Mouse (Mus musculus): ENCODE data around the gene Scn8a. TPM values are rescaled to one million over a fixed set of nuclear protein-coding genes. Genes with fewer than 3 reads are reported as not detected.

Gene Scn8a
- polyA plus RNA-seq, 1 experiment from 2014 or later: 9.0 TPM

GRCm38 (mm10) chr15:101068029-101068428, 198.4 kb downstream of the Scn8a start:
- H3K4me1 ChIP-seq: peaks cover 98% of the 10 kb centered on the region
- peaks cover 24% of the 10 kb centered on the region for H3K36me3 ChIP-seq (replicated peaks)
- WGBS: 43% methylated on average over 3 of the region's 3 CpGs
- H3K27ac ChIP-seq: peak overlapping the region; percentile 86
- no peaks in the 10 kb centered on the region for H3K9me3 ChIP-seq
- H3K27me3 ChIP-seq (ENCODE audit: poor library complexity, severe bottlenecking): no peaks in the 10 kb centered on the region; the same call in 1 of the 2 replicates
- DNase-seq (ENCODE audit: extremely low spot score, low spot score): no peak
- no peak overlapping the region for H3K4me3 ChIP-seq

- Histone ChIP-seq H3K27me3 (ENCODE audit: poor library complexity, severe bottlenecking) (no peaks in the 10 kb centered on the region; the same call in 1 of the 2 replicates), H3K9me3 (no peaks in the 10 kb centered on the region), H3K4me1 (peaks cover 100% of the 10 kb centered on the region), H3K4me3 (no peak overlapping the region), H3K27ac (peak overlapping the region; percentile 86; the same call in 1 of the 2 replicates), H3K36me3 (replicated peaks) (peaks cover 28% of the 10 kb centered on the region)
- 69% methylated on average over 4 of the region's 4 CpGs for WGBS
- DNase-seq (ENCODE audit: extremely low spot score, low spot score): no peak
Measured at GRCm38 (mm10) chr15:101068671-101069070, 199.0 kb downstream of the Scn8a start.

- Histone ChIP-seq H3K27ac (peak overlapping the region; percentile 86), H3K4me3 (no peak overlapping the region), H3K4me1 (peaks cover 100% of the 10 kb centered on the region), H3K9me3 (no peaks in the 10 kb centered on the region), H3K27me3 (ENCODE audit: poor library complexity, severe bottlenecking) (no peaks in the 10 kb centered on the region), H3K36me3 (replicated peaks) (peaks cover 30% of the 10 kb centered on the region)
- WGBS: 58% methylated on average over 9 of the region's 9 CpGs
- no peak for DNase-seq (ENCODE audit: extremely low spot score, low spot score)
Measured at GRCm38 (mm10) chr15:101069641-101070190, 200.1 kb downstream of the Scn8a start.

GRCm38 (mm10) chr15:101070762-101071161, 201.1 kb downstream of the Scn8a start:
- H3K27ac ChIP-seq: peak overlapping the region; percentile 77
- no peaks in the 10 kb centered on the region for H3K27me3 ChIP-seq (ENCODE audit: poor library complexity, severe bottlenecking)
- H3K9me3 ChIP-seq: no peaks in the 10 kb centered on the region
- DNase-seq (ENCODE audit: extremely low spot score, low spot score): no peak
- peaks cover 100% of the 10 kb centered on the region for H3K4me1 ChIP-seq
- H3K4me3 ChIP-seq: no peak overlapping the region
- H3K36me3 ChIP-seq (replicated peaks): peaks cover 25% of the 10 kb centered on the region
- WGBS: 29% methylated on average over 5 of the region's 5 CpGs

GRCm38 (mm10) chr15:101072736-101073135, 203.1 kb downstream of the Scn8a start:
- no peak overlapping the region for H3K27ac ChIP-seq
- no peak for DNase-seq (ENCODE audit: extremely low spot score, low spot score)
- H3K4me1 ChIP-seq: peaks cover 100% of the 10 kb centered on the region
- no peaks in the 10 kb centered on the region for H3K9me3 ChIP-seq
- no peaks in the 10 kb centered on the region for H3K27me3 ChIP-seq (ENCODE audit: poor library complexity, severe bottlenecking)
- H3K4me3 ChIP-seq: no peak overlapping the region
- peaks cover 22% of the 10 kb centered on the region for H3K36me3 ChIP-seq (replicated peaks)
- 75% methylated on average over 2 of the region's 2 CpGs for WGBS

GRCm38 (mm10) chr15:101074067-101074466, 204.4 kb downstream of the Scn8a start:
- no peak overlapping the region for H3K27ac ChIP-seq
- no peak for DNase-seq (ENCODE audit: extremely low spot score, low spot score)
- H3K4me1 ChIP-seq: peaks cover 99% of the 10 kb centered on the region
- H3K27me3 ChIP-seq (ENCODE audit: poor library complexity, severe bottlenecking): no peaks in the 10 kb centered on the region
- peaks cover 22% of the 10 kb centered on the region for H3K36me3 ChIP-seq (replicated peaks)
- H3K9me3 ChIP-seq: no peaks in the 10 kb centered on the region
- WGBS: 87% methylated on average over 5 of the region's 5 CpGs
- no peak overlapping the region for H3K4me3 ChIP-seq

GRCm38 (mm10) chr15:101075150-101075549, 205.5 kb downstream of the Scn8a start:
- Histone ChIP-seq H3K4me1 (peaks cover 99% of the 10 kb centered on the region), H3K9me3 (no peaks in the 10 kb centered on the region), H3K27ac (peak overlapping the region; percentile 99), H3K36me3 (replicated peaks) (peaks cover 22% of the 10 kb centered on the region), H3K27me3 (ENCODE audit: poor library complexity, severe bottlenecking) (peaks cover 9% of the 10 kb centered on the region; the same call in 1 of the 2 replicates), H3K4me3 (peak overlapping the region; percentile 90)
- 68% methylated on average over 4 of the region's 4 CpGs for WGBS
- DNase-seq (ENCODE audit: extremely low spot score, low spot score): no peak

GRCm38 (mm10) chr15:101075656-101076055, 206.0 kb downstream of the Scn8a start:
- Histone ChIP-seq H3K27ac (peak overlapping the region; percentile 99), H3K36me3 (replicated peaks) (peaks cover 22% of the 10 kb centered on the region), H3K9me3 (no peaks in the 10 kb centered on the region), H3K4me3 (peak overlapping the region; percentile 90), H3K27me3 (ENCODE audit: poor library complexity, severe bottlenecking) (peaks cover 14% of the 10 kb centered on the region), H3K4me1 (peaks cover 99% of the 10 kb centered on the region)
- DNase-seq (ENCODE audit: extremely low spot score, low spot score): no peak
- 10% methylated on average over 5 of the region's 5 CpGs for WGBS

- 1% methylated on average over 26 of the region's 26 CpGs for WGBS
- peak; percentile 60 for DNase-seq (ENCODE audit: extremely low spot score, low spot score)
Measured at GRCm38 (mm10) chr15:101076071-101077000, 206.7 kb downstream of the Scn8a start.

GRCm38 (mm10) chr15:101077001-101077812, 207.5 kb downstream of the Scn8a start:
- no peaks in the 10 kb centered on the region for H3K9me3 ChIP-seq
- peak overlapping the region; percentile 90 for H3K4me3 ChIP-seq
- H3K36me3 ChIP-seq (replicated peaks): peaks cover 22% of the 10 kb centered on the region
- peak; percentile 75 for DNase-seq (ENCODE audit: extremely low spot score, low spot score)
- WGBS: under 1% methylated on average over 34 of the region's 34 CpGs
- H3K27me3 ChIP-seq (ENCODE audit: poor library complexity, severe bottlenecking): peaks cover 23% of the 10 kb centered on the region
- H3K4me1 ChIP-seq: peaks cover 99% of the 10 kb centered on the region
- H3K27ac ChIP-seq: peak overlapping the region; percentile 99

More at GRCm38 (mm10) chr15:101076071-101077000, 206.7 kb downstream of the Scn8a start:
- Histone ChIP-seq H3K27ac (peak overlapping the region; percentile 99), H3K36me3 (replicated peaks) (peaks cover 22% of the 10 kb centered on the region), H3K4me1 (peaks cover 99% of the 10 kb centered on the region), H3K9me3 (no peaks in the 10 kb centered on the region), H3K27me3 (ENCODE audit: poor library complexity, severe bottlenecking) (peaks cover 21% of the 10 kb centered on the region), H3K4me3 (peak overlapping the region; percentile 90)

- WGBS: under 1% methylated on average over 91 of the region's 96 CpGs
- Histone ChIP-seq H3K27me3 (ENCODE audit: poor library complexity, severe bottlenecking) (peaks cover 23% of the 10 kb centered on the region), H3K36me3 (replicated peaks) (peaks cover 15% of the 10 kb centered on the region), H3K9me3 (no peaks in the 10 kb centered on the region), H3K27ac (peak within 1 kb of the TSS; percentile 99), H3K4me1 (peaks cover 98% of the 10 kb centered on the region), H3K4me3 (peak within 1 kb of the TSS; percentile 90)
- DNase-seq (ENCODE audit: extremely low spot score, low spot score): no peak
Measured at GRCm38 (mm10) chr15:101077813-101078730, 208.4 kb downstream of the Scn8a start, which contains the start of gene Fignl2. Gene Fignl2, minus strand, starts transcription at chr15:101078567.
